In the genomic region with DNA sequence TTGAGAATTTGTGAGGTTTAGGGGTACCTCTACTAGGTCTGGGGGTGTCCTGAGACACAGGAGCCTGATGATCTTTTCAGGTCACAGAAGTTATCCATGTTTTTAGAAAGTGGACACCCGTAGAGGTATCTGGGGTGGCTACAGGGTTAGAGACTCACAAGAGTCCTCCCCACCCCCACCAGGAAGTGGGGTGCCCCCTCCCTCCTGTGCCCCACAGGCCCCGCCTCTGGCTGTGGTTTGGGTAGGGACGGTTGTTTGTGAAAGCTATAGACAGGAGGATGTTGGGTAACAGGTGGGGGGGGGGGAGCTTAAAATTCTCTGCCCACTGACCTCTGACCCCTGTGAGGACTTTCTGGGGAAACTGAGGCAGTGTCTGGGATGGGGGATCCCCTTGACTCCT, we compare ENCODE assay signal across 10 mouse cellular contexts. TPM values are rescaled to one million over a fixed set of nuclear protein-coding genes. Genes with fewer than 3 reads are reported as not detected.
A peak's percentile ranks its signal among the peaks of the same experiment; 100 is the strongest.
DNase-seq lines count a peak whose midpoint lies in the region; ATAC-seq and TF ChIP-seq lines count a peak whose summit lies in the region.
"Had no signal": no experiment of that assay in that cellular context is flagged by ENCODE, and none has a peak within 500 bp of the region (broad histone marks: within the 10 kb centered on the region; RNA-seq: fewer than 3 reads in every experiment).

No protein-coding gene starts in this region.

- H3K9me3 ChIP-seq in liver, embryonic 15.5 days (replicated peaks) = no peaks in the 10 kb centered on the region
- H3K9me3 ChIP-seq: hindbrain, embryonic 15.5 days; midbrain, embryonic 12.5 days had no signal

- peaks cover 53% of the 10 kb centered on the region for H3K36me3 ChIP-seq in liver, embryonic 15.5 days (replicated peaks)
- H3K36me3 ChIP-seq in small intestine, adult 2 months (ENCODE audit: control insufficient read depth, insufficient read depth, low read length) = 0 out of 2 replicates have a peak, but pooled peaks cover 2% of the 10 kb centered on the region
- H3K36me3 ChIP-seq: midbrain, embryonic 12.5 days had no signal

- peak; percentile 73 for DNase-seq in adrenal gland, postnatal 14 days
- no peak for DNase-seq in adrenal gland, postnatal 10 days
- DNase-seq in brain, adult 2 months (ENCODE audit: low read depth, low spot score) = peak; percentile 22
- no peak for DNase-seq in cerebellum, adult 18-20 months
- DNase-seq in gastrocnemius, adult 8-10 months (ENCODE audit: low spot score in 2 of 2) = no peak
- DNase-seq in cerebellum, adult 11 months = no peak

- TF ChIP-seq CTCF in small intestine, adult 2 months (IDR thresholded peaks at IDR 0.05; ENCODE audit: extremely low read depth, insufficient read length, insufficient replicate concordance, low read depth, low read length) = no peak

- H3K4me2 ChIP-seq in liver, embryonic 15.5 days = peak overlapping the region; percentile 77
- H3K4me2 ChIP-seq: hindbrain, embryonic 15.5 days; midbrain, embryonic 12.5 days had no signal

- H3K4me3 ChIP-seq in liver, embryonic 15.5 days (replicated peaks) = peak overlapping the region; percentile 61
- peak overlapping the region; percentile 69 for H3K4me3 ChIP-seq in small intestine, adult 2 months (ENCODE audit: low read depth, low read length)
- H3K4me3 ChIP-seq: hindbrain, embryonic 15.5 days; midbrain, embryonic 12.5 days had no signal

- H3K27me3 ChIP-seq in liver, embryonic 15.5 days = peaks cover 15% of the 10 kb centered on the region
- H3K27me3 ChIP-seq in small intestine, adult 2 months (ENCODE audit: control insufficient read depth, insufficient read depth, low read length) = no peaks in the 10 kb centered on the region

- H3K9ac ChIP-seq in liver, embryonic 15.5 days = peak overlapping the region; percentile 57
- H3K9ac ChIP-seq: hindbrain, embryonic 15.5 days; midbrain, embryonic 12.5 days had no signal

- H3K4me1 ChIP-seq in liver, embryonic 15.5 days (replicated peaks) = peaks cover 63% of the 10 kb centered on the region
- peaks cover 20% of the 10 kb centered on the region for H3K4me1 ChIP-seq in small intestine, adult 2 months (ENCODE audit: control insufficient read depth, insufficient read depth, insufficient read length, low read length)
- H3K4me1 ChIP-seq: hindbrain, embryonic 15.5 days had no signal

- ATAC-seq in liver, embryonic 15.5 days (ENCODE audit: insufficient read depth) = peak; percentile 45

- H3K27ac ChIP-seq in liver, embryonic 15.5 days (replicated peaks) = peak overlapping the region; percentile 84
- peak overlapping the region; percentile 93 for H3K27ac ChIP-seq in small intestine, adult 2 months (ENCODE audit: insufficient read depth, low read depth, low read length)
- H3K27ac ChIP-seq: hindbrain, embryonic 15.5 days; midbrain, embryonic 12.5 days had no signal

- WGBS in liver, embryonic 15.5 days (ENCODE audit: insufficient replicate concordance) = 10% methylated on average over 3 of the region's 3 CpGs
- 39% methylated on average over 3 of the region's 3 CpGs for WGBS in small intestine, adult 2 months

- no peak for TF ChIP-seq POLR2A in small intestine, adult 2 months (IDR thresholded peaks at IDR 0.05; ENCODE audit: low read depth, low read length)

RNA-seq across cellular contexts. Expression of a gene that starts 0.9 kb away (rescaled TPM):
- total RNA-seq in adrenal gland, postnatal 14 days (2021) = 6.3 and 27.9 TPM in 2 replicates
- 10 to 100 TPM; 11.9 to 12.7 TPM for total RNA-seq in adrenal gland, postnatal 10 days (2021)
- polyA plus RNA-seq in liver, embryonic 15.5 days (2015; fragmentation: Nextera tagmentation; extraction: Ambion mirVana) = 15.7 and 18.2 TPM in 2 replicates
- polyA plus RNA-seq in small intestine, adult 2 months (2012; rRNA removed) = 23.2 and 36.8 TPM in 2 replicates
- total RNA-seq in gastrocnemius, adult 8-10 months (2022) = 1 to 10 TPM in 2 of 4 experiments, under 1 TPM in 2; 0.48 to 1.3 (median 0.84) TPM

RNA-seq across cellular contexts. Expression of a gene that starts 21.1 kb away (rescaled TPM):
- total RNA-seq in adrenal gland, postnatal 14 days (2021) = 18.7 and 20.7 TPM in 2 replicates
- 10 to 100 TPM; 16.0 to 19.8 TPM for total RNA-seq in adrenal gland, postnatal 10 days (2021)
- 7.5 and 9.0 TPM in 2 replicates for polyA plus RNA-seq in liver, embryonic 15.5 days (2015; fragmentation: Nextera tagmentation; extraction: Ambion mirVana)
- polyA plus RNA-seq in small intestine, adult 2 months (2012; rRNA removed) = 18.1 and 33.4 TPM in 2 replicates
- 1 to 10 TPM; 7.3 to 8.6 (median 8.1) TPM for total RNA-seq in gastrocnemius, adult 8-10 months (2022)

RNA-seq across cellular contexts. Expression of a gene that starts 22.2 kb away (rescaled TPM):
- total RNA-seq in adrenal gland, postnatal 14 days (2021) = 98.8 and 108 TPM in 2 replicates
- 100 to 1,000 TPM in 1 of 2 experiments, 10 to 100 TPM in 1; 96.5 to 102 TPM for total RNA-seq in adrenal gland, postnatal 10 days (2021)
- 81.3 and 84.4 TPM in 2 replicates for polyA plus RNA-seq in liver, embryonic 15.5 days (2015; fragmentation: Nextera tagmentation; extraction: Ambion mirVana)
- 140 and 186 TPM in 2 replicates for polyA plus RNA-seq in small intestine, adult 2 months (2012; rRNA removed)
- total RNA-seq in gastrocnemius, adult 8-10 months (2022) = 10 to 100 TPM; 38.3 to 47.6 (median 39.7) TPM

RNA-seq across cellular contexts. Expression of a gene that starts 29.0 kb away (rescaled TPM):
- total RNA-seq in adrenal gland, postnatal 14 days (2021) = 40.2 and 55.9 TPM in 2 replicates
- 10 to 100 TPM; 46.8 to 57.8 TPM for total RNA-seq in adrenal gland, postnatal 10 days (2021)
- 44.5 and 45.5 TPM in 2 replicates for polyA plus RNA-seq in liver, embryonic 15.5 days (2015; fragmentation: Nextera tagmentation; extraction: Ambion mirVana)
- polyA plus RNA-seq in small intestine, adult 2 months (2012; rRNA removed) = 49.9 and 72.8 TPM in 2 replicates
- 1 to 10 TPM; 2.7 to 5.3 (median 4.3) TPM for total RNA-seq in gastrocnemius, adult 8-10 months (2022)

RNA-seq across cellular contexts. Expression of a gene that starts 29.6 kb away (rescaled TPM):
- total RNA-seq in adrenal gland, postnatal 14 days (2021) = 1,329 and 1,354 TPM in 2 replicates
- total RNA-seq in adrenal gland, postnatal 10 days (2021) = 1,000 to 10,000 TPM; 1,132 to 1,146 TPM
- 603 and 658 TPM in 2 replicates for polyA plus RNA-seq in liver, embryonic 15.5 days (2015; fragmentation: Nextera tagmentation; extraction: Ambion mirVana)
- 388 and 646 TPM in 2 replicates for polyA plus RNA-seq in small intestine, adult 2 months (2012; rRNA removed)
- 100 to 1,000 TPM; 510 to 613 (median 541) TPM for total RNA-seq in gastrocnemius, adult 8-10 months (2022)

Comparison
In these comparisons a context has a peak if more than half of its experiments do, and no peak if none do; other contexts are left out.
1. DNase-seq: peak in adrenal gland, postnatal 14 days (single experiment) and brain, adult 2 months (single experiment); none in adrenal gland, postnatal 10 days (single experiment), cerebellum, adult 18-20 months (0 of 2), gastrocnemius, adult 8-10 months (0 of 2) and cerebellum, adult 11 months (single experiment).